Mouse (Mus musculus) C2C12 (cell line): Measurements from ENCODE around the gene Arl9. TPM values are rescaled to one million over a fixed set of nuclear protein-coding genes. Genes with fewer than 3 reads are reported as not detected.

ENCODE experiments used
- H3K27me3 ChIP-seq: one replicate; pipeline ENCODE4 v1.6.1; 2011; ENCODE audit not compliant: control insufficient read depth, insufficient read depth, insufficient read length
- H3K36me3 ChIP-seq: one replicate; pipeline ENCODE4 v1.6.1; 2011; ENCODE audit not compliant: control insufficient read depth, insufficient read depth
- H3K4me3 ChIP-seq: one replicate; pipeline ENCODE4 v1.5.1; 2011; ENCODE audit warnings: mild to moderate bottlenecking, control low read depth; ENCODE audit not compliant: poor library complexity, insufficient read depth, severe bottlenecking
- H3K79me2 ChIP-seq: one replicate; pipeline ENCODE4 v1.6.1; 2011; ENCODE audit not compliant: control insufficient read depth, insufficient read depth
- H3K79me3 ChIP-seq: one replicate; pipeline ENCODE4 v1.6.1; 2011; ENCODE audit warnings: low read depth, control low read depth
- H3ac ChIP-seq: one replicate; pipeline ENCODE3; 2011; ENCODE audit warnings: low read depth; ENCODE audit not compliant: control insufficient read depth, insufficient read length
- CEBPB ChIP-seq: IDR thresholded peaks from one replicate; pipeline ENCODE4 v1.6.1; 2011; ENCODE audit warnings: low read depth, mild to moderate bottlenecking, control low read depth, moderate library complexity
- CTCF ChIP-seq: IDR thresholded peaks from one replicate; pipeline ENCODE4 v1.5.1; 2011; ENCODE audit not compliant: control insufficient read depth, insufficient read depth, insufficient read length
- FOSL1 ChIP-seq: IDR thresholded peaks from one replicate; pipeline ENCODE4 v1.8.0; 2011; ENCODE audit warnings: mild to moderate bottlenecking, low read length; ENCODE audit not compliant: poor library complexity, insufficient read depth, severe bottlenecking
- MAX ChIP-seq: IDR thresholded peaks from one replicate; pipeline ENCODE4 v1.6.1; 2011; ENCODE audit warnings: mild to moderate bottlenecking, control low read depth
- MYOD1 ChIP-seq: IDR thresholded peaks from one replicate; pipeline ENCODE4 v1.6.1; 2011; ENCODE audit warnings: low read depth; ENCODE audit not compliant: control insufficient read depth, insufficient read length
- MYOG ChIP-seq: IDR thresholded peaks from one replicate; pipeline ENCODE4 v1.6.1; 2011; ENCODE audit not compliant: control insufficient read depth, insufficient read length; ENCODE audit errors: extremely low read depth
- USF1 ChIP-seq: IDR thresholded peaks from one replicate; pipeline ENCODE4 v1.6.1; 2011; ENCODE audit warnings: low read depth, mild to moderate bottlenecking, control low read depth, moderate library complexity
- polyA plus RNA-seq: library from polyadenylated mRNA; unstranded; fragments of >200 nt; fragmentation: generic; extraction: Trizol; gene quantifications from one replicate; pipeline ENCODE4 v1.2.1, GENCODE M21; 2012; ENCODE audit warnings: missing spikeins

Arl9 gene
- polyA plus RNA-seq, 1 experiment, result not detected

GRCm38 (mm10) chr5:77001192-77001591 is 2.7 kb upstream of the Arl9 start:
- Histone ChIP-seq H3ac (no peak overlapping the region), H3K27me3 (no peaks in the 10 kb centered on the region), H3K79me2 (no peaks in the 10 kb centered on the region), H3K79me3 (no peaks in the 10 kb centered on the region), H3K36me3 (peaks cover 50% of the 10 kb centered on the region), H3K4me3 (no peak overlapping the region)
- no peak for TF ChIP-seq FOSL1
- no peak for TF ChIP-seq MAX
- TF ChIP-seq CTCF, result no peak
- no peak for TF ChIP-seq CEBPB
- TF ChIP-seq MYOG, result no peak

- TF ChIP-seq CTCF (no peak), MYOD1 (no peak), MAX (no peak), FOSL1 (no peak), MYOG (no peak), USF1 (no peak), CEBPB (no peak)
- Histone ChIP-seq H3K79me3 (no peaks in the 10 kb centered on the region), H3K27me3 (no peaks in the 10 kb centered on the region), H3K79me2 (no peaks in the 10 kb centered on the region), H3ac (no peak overlapping the region), H3K4me3 (no peak overlapping the region), H3K36me3 (no peaks in the 10 kb centered on the region)
These were observed 6.5 kb downstream of the Arl9 start for GRCm38 (mm10) chr5:77010352-77010751.

- Histone ChIP-seq H3K79me2 (no peaks in the 10 kb centered on the region), H3K4me3 (no peak overlapping the region), H3K36me3 (no peaks in the 10 kb centered on the region), H3K27me3 (no peaks in the 10 kb centered on the region), H3K79me3 (no peaks in the 10 kb centered on the region), H3ac (no peak overlapping the region)
- TF ChIP-seq MYOD1 (no peak), MAX (no peak), MYOG (no peak), USF1 (no peak), CTCF (no peak), FOSL1 (no peak), CEBPB (no peak)
These were observed 7.2 kb downstream of the Arl9 start for GRCm38 (mm10) chr5:77011082-77011481.

- TF ChIP-seq MAX (no peak), FOSL1 (no peak), MYOG (no peak), MYOD1 (no peak), CEBPB (no peak), USF1 (no peak)
- no peaks in the 10 kb centered on the region for H3K79me2 ChIP-seq
These were observed 9.3 kb downstream of the Arl9 start for GRCm38 (mm10) chr5:77013171-77013570.

GRCm38 (mm10) chr5:77015544-77016482 is 12.0 kb downstream of the Arl9 start, which contains the start of gene Thegl:
Gene Thegl, plus strand, starts transcription at chr5:77016023.
- no peaks in the 10 kb centered on the region for H3K79me3 ChIP-seq
- no peaks in the 10 kb centered on the region for H3K79me2 ChIP-seq
- no peaks in the 10 kb centered on the region for H3K36me3 ChIP-seq
- no peak within 1 kb of the TSS for H3ac ChIP-seq
- TF ChIP-seq USF1, result no peak
- no peak for TF ChIP-seq MAX
- TF ChIP-seq CTCF, result no peak
- TF ChIP-seq CEBPB, result no peak
- no peak for TF ChIP-seq MYOD1
- TF ChIP-seq MYOG, result no peak
- TF ChIP-seq FOSL1, result no peak
- no peaks in the 10 kb centered on the region for H3K27me3 ChIP-seq
- no peak within 1 kb of the TSS for H3K4me3 ChIP-seq

More at GRCm38 (mm10) chr5:77013171-77013570, 9.3 kb downstream of the Arl9 start:
- Histone ChIP-seq H3K79me3 (no peaks in the 10 kb centered on the region), H3ac (no peak overlapping the region), H3K36me3 (no peaks in the 10 kb centered on the region), H3K27me3 (no peaks in the 10 kb centered on the region), H3K4me3 (no peak overlapping the region)
